Mouse (Mus musculus): ENCODE measurements at regions not wholly inside any gene's neighbourhood (a gene's known extent, or its start where the extent isn't known, plus 50 kb on each side); places are given as distances from the start of the nearest gene placed in this dataset.

GRCm38 (mm10) chr12:13100505-13101354 is 148.3 kb downstream of the Ddx1 start:
- peak; percentile 55 for DNase-seq (ENCODE audit: extremely low spot score)

GRCm38 (mm10) chr12:13094111-13094851 is 152.6 kb upstream of the Mycn start:
- no peak for DNase-seq (ENCODE audit: extremely low spot score)

- DNase-seq (ENCODE audit: extremely low spot score) = peak; percentile 79
These were observed 144.2 kb upstream of the Mycn start for GRCm38 (mm10) chr12:13085951-13086350.

- DNase-seq (ENCODE audit: extremely low spot score) = no peak
These were observed 143.8 kb upstream of the Mycn start for GRCm38 (mm10) chr12:13085484-13085883.

- DNase-seq (ENCODE audit: extremely low spot score) = no peak
These were observed 141.8 kb upstream of the Mycn start for GRCm38 (mm10) chr12:13083337-13084054.

GRCm38 (mm10) chr12:13080791-13081190 is 139.1 kb upstream of the Mycn start:
- no peak for DNase-seq (ENCODE audit: extremely low spot score)

- DNase-seq (ENCODE audit: extremely low spot score) = no peak
These were observed 138.1 kb upstream of the Mycn start for GRCm38 (mm10) chr12:13079832-13080231.

GRCm38 (mm10) chr12:13077689-13078088 is 136.0 kb upstream of the Mycn start:
- DNase-seq (ENCODE audit: extremely low spot score) = no peak

GRCm38 (mm10) chr12:13076699-13077287 is 135.1 kb upstream of the Mycn start:
- DNase-seq (ENCODE audit: extremely low spot score) = no peak

- DNase-seq (ENCODE audit: extremely low spot score) = no peak
These were observed 131.6 kb upstream of the Mycn start for GRCm38 (mm10) chr12:13073126-13073886.

GRCm38 (mm10) chr12:13067295-13067694 is 125.6 kb upstream of the Mycn start:
- no peak for DNase-seq (ENCODE audit: extremely low spot score)

GRCm38 (mm10) chr12:13066604-13067181 is 125.0 kb upstream of the Mycn start:
- no peak for DNase-seq (ENCODE audit: extremely low spot score)

- no peak for DNase-seq (ENCODE audit: extremely low spot score)
These were observed 117.8 kb upstream of the Mycn start for GRCm38 (mm10) chr12:13059473-13059872.

GRCm38 (mm10) chr12:13056246-13056645 is 114.5 kb upstream of the Mycn start:
- DNase-seq (ENCODE audit: extremely low spot score) = no peak

- no peak for DNase-seq (ENCODE audit: extremely low spot score)
These were observed 112.9 kb upstream of the Mycn start for GRCm38 (mm10) chr12:13054611-13055010.

- DNase-seq (ENCODE audit: extremely low spot score) = no peak
These were observed 112.0 kb upstream of the Mycn start for GRCm38 (mm10) chr12:13053746-13054145.

GRCm38 (mm10) chr12:13052845-13053623 is 111.3 kb upstream of the Mycn start:
- DNase-seq (ENCODE audit: extremely low spot score) = no peak

- no peak for DNase-seq (ENCODE audit: extremely low spot score)
These were observed 110.5 kb upstream of the Mycn start for GRCm38 (mm10) chr12:13052164-13052563.

GRCm38 (mm10) chr12:13049659-13050058 is 107.9 kb upstream of the Mycn start:
- peak; percentile 63 for DNase-seq (ENCODE audit: extremely low spot score)

GRCm38 (mm10) chr12:13048168-13048727 is 106.5 kb upstream of the Mycn start:
- peak; percentile 87 for DNase-seq (ENCODE audit: extremely low spot score)
